Mouse (Mus musculus) right cerebral cortex, postnatal 10 days (tissue): ENCODE results near the gene Isoc2a.
A peak's percentile ranks its signal among the peaks of the same experiment; 100 is the strongest.

Source experiments
- DNase-seq, 2 experiments: peaks; one replicate each; pipeline ENCODE4 v3.0.0; 2021; ENCODE audit warnings: low spot score in 2 of 2

The Isoc2a gene

DNA sequence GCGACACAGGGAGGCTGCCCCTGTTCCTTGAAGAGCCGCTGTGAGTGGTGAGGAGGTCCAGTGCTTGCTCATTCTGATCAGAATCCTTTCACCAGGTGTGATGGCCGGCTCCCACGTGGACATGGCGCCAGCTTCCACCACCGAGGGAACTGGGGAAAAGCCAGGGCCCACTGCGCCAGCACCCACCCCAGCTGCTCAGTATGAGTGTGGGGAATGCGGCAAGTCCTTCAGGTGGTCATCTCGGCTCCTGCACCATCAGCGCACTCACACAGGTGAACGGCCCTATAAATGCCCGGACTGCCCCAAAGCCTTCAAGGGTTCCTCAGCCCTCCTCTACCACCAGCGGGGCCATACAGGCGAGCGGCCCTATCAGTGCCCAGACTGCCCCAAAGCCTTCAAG lies 41.7 kb downstream of the Isoc2a start:
- DNase-seq, result no peak

DNA sequence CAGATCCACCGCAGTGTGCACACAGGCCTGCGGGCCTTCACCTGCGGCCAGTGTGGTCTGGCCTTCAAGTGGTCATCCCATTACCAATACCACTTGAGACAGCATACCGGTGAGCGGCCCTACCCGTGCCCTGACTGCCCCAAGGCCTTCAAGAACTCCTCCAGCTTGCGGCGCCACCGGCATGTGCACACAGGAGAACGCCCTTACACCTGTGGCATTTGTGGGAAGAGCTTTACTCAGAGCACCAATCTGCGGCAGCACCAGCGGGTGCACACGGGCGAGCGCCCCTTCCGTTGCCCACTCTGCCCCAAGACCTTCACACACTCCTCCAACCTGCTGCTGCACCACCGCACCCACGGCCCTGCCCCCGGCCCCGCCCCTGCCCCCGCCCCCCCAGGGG lies 42.1 kb downstream of the Isoc2a start:
- no peak for DNase-seq

GRCm38 (mm10) chr7:4919971-4920370 lies 43.0 kb downstream of the Isoc2a start:
- DNase-seq, result no peak

GRCm38 (mm10) chr7:4920496-4920895 lies 43.5 kb downstream of the Isoc2a start:
- DNase-seq, result no peak

DNA sequence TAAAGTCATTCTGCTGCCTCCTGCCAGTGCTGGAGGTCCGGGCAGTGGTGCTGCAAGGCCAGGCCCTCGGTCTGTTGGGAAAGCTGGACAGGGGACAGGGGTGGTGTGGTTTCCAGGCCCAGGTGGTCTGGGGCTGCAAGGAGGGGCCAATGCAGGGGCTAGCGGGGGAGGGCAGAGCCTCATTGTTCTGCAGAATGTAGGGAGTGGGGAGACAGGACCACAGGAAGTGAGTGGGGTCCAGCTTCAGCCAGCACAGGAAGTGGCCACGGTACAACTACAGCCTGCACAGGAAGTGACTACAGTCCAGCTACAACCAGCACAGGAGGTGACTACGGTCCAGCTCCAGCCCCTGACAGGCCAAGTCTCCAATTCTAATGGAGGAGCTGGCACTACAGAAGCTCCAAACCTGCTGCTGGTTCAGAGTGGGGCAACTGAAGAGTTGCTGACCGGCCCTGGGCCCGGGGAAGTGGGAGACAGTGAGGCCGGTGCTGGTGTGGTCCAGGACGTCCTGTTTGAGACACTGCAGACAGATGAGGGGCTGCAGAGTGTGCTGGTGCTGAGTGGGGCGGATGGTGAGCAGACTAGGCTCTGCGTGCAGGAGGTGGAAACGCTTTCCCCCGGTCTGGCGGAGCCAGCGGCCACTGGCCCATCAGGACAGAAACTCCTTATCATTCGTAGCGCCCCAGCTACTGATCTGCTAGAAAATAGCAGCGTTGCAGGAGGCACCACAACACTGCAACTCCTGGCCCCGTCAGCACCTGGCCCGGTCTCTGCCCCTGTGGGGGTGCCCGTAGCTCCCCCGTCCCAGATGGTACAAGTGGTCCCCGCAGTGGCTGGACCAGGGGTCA lies 44.2 kb downstream of the Isoc2a start:
- DNase-seq, result peak in 1 of 2 experiments; percentile 37

DNA sequence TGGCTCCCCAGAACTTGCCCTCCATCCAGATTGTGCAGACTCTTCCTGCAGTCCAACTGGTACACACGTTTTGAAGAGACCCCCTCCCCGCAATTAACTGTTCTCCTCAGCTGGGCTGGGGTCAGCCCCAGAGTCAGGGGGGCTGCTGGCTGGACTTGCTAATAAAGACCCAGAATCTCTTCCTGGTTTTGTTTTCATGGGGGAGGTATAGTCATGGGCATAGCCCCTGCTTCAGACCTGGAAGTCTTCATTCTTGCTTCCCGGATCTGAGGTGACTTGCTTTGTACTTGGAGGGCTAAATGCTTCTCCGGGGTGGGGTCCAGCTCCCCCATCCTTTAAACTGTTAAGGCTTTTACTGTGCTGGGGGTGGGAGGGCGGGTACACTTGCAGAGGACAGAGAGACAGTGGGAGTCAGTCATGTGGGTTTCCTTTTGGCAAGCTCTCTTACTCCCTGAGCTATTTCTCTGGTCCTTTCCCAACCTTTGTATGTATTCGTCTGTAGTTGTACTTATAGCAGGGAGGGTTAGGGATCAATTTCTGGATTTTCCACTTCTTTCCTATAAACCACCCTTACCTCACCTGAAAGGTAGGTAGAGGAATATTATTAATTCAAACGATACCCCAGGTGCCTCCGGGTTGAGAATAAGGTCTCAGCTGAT lies 45.0 kb downstream of the Isoc2a start, which contains the start of gene Nat14:
Gene Nat14, plus strand, starts transcription at position 205 of the 659 bp plus-strand sequence.
- no peak for DNase-seq

DNA sequence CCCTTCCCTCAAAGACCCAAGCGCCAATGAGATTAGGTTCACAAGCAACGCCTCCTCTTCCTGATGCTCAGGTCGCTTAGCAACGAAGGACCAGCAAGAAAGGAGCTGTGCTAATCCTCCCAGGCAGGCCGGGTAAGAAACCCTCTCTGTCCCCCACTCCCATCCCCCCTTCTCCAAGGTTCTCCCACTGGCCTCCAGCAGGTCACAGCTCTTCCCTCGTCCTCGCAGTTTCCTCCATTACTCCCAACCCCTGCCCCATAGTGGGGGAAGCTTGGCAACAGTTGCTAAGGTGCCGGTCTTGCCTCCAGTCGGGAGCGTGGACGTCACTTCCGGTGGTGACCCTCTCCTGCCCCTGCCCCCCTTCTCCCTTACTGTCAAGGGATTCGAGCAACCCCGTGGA lies 45.6 kb downstream of the Isoc2a start:
- peak; percentile 94 to 96 for DNase-seq

- DNase-seq, result peak; percentile 93
Measured at GRCm38 (mm10) chr7:4922931-4923565, 46.1 kb downstream of the Isoc2a start.

- peak; percentile 75 to 76 for DNase-seq
Measured at GRCm38 (mm10) chr7:4923586-4924364, 46.8 kb downstream of the Isoc2a start.

DNA sequence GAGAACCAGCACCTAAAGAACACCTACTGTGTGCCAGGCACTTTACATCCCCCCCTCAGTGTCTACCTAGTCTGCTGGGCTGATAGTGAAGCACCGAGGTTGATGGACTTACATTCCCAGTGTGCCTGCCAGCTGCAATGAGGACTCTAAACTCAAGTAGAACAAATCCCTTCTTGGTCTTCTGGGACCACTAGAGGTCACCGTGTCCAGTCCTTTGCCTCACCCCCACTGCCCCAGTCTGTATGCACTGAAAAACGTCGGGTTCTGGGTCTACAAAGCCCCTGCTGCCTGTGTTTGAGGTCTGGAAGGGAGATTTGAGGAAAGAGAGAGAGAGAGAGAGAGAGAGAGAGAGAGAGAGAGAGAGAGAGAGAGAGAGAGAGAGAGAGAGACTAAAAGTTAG lies 47.5 kb downstream of the Isoc2a start:
- DNase-seq, result no peak

- DNase-seq, result no peak
Measured at GRCm38 (mm10) chr7:4924891-4925301, 47.9 kb downstream of the Isoc2a start.

DNA sequence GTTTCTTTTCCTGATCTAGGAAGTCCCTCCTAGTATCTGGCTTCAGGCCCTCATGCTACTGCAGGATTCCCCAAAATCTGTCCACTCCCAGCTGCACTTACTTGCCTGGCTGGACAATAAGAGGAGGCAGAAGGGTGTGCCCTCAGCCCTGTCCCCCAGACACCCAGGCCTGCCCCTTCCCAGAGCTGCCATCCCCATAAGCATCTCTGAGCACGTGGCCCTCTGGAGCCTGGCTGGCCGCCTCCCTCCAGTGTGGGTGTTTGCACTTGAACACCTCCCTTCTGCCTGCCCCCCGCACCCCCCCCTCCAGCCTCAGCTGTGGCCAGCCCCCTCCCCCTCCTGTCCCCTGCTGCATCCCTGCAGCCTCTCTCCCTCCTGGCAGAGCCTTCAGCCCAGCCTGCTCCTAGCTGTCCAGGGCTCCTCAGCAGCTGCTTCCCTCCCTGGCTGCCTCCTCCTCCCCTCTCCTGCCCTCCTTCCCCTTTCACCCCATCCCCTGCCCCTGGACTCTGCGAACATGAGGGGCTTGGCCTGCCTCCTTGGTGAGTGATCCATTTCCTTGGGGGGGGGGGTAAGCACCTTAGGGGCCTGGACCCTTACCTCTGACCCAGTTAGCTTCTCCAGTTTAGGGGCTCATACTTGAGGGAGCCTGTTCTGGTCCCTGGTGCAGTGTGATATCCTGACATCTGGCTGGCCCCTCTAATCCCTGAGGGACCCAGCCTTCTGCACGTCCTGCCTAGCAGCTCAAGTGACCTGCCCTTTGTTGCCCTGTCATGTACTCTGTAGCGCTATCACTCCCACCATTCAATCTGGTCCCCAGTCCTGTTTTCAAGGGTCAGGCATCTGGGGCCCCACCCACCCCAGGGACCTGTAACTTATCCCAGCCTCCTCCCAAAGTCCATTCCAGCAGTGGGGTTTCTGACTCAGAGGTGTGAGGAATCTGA lies 48.8 kb downstream of the Isoc2a start, which contains the start of gene Ssc5d:
Gene Ssc5d, plus strand, starts transcription at position 345 of the 941 bp plus-strand sequence.
- DNase-seq, result peak; percentile 49 to 56

DNA sequence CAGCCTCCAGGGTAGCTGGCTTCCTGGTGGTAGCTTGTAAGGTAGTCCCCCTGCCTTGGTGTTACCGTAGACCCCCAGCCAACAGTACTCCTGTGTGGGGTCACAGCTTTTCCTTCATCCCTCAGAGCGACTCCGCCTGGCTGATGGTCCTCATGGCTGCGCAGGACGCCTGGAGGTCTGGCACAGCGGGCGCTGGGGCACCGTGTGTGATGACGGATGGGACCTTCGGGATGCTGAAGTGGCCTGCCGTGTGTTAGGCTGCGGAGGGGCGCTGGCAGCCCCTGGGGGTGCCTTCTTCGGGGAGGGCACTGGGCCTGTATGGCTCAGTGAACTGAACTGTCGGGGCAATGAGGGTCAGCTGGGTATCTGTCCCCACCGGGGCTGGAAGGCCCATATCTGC lies 49.9 kb downstream of the Isoc2a start:
- no peak for DNase-seq

DNA sequence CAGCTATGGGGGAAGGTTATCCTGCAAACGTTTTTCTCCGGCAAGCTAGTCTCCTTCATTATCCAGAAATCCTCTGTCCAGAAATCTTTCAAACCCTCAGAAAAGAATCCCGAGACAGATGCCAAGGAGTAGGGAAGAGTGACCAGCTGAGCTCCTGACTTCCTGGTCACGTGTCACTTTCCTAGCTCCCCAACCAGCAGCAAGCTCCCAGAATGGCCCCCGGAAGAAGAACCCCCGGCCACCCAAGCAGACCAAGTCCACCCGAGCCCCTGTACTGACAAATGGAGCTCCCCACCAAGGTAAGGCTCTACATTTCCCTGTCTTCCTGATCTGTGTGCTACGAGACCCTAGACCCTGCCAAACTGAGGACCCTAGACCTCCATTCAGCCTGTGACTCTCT lies 50.8 kb downstream of the Isoc2a start:
- no peak for DNase-seq

DNA sequence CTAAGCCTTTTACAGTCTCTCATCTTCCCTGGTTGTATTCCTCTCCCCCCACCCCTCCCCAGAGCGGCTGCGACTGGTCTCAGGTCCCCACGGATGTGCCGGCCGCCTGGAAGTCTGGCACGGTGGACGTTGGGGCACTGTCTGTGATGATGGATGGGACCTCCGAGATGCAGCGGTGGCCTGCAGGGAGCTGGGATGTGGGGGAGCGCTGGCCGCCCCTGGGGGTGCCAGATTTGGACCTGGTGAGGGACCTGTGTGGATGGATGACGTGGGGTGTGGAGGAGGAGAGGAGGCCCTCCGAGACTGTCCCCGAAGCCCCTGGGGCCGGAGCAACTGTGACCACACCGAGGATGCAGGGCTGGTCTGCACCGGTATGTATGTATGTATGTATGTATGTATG lies 51.4 kb downstream of the Isoc2a start:
- DNase-seq, result no peak

DNA sequence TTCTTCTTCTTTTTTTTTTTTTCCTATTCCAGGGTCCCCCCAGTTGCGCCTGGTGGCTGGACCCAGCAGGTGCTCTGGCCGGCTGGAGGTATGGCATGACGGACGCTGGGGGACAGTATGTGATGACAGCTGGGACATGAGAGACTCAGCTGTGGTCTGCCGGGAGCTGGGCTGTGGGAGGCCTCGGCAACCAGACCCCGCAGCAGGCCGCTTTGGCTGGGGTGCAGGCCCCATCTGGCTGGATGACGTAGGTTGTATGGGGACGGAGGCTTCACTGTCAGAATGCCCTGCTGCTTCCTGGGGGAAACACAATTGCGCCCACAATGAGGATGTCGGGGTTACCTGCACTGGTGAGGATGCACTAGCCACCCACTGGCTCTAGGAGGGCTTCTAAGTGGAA lies 56.1 kb downstream of the Isoc2a start:
- DNase-seq, result no peak

- no peak for DNase-seq
Measured at GRCm38 (mm10) chr7:4934160-4934914, 57.4 kb downstream of the Isoc2a start.

DNA sequence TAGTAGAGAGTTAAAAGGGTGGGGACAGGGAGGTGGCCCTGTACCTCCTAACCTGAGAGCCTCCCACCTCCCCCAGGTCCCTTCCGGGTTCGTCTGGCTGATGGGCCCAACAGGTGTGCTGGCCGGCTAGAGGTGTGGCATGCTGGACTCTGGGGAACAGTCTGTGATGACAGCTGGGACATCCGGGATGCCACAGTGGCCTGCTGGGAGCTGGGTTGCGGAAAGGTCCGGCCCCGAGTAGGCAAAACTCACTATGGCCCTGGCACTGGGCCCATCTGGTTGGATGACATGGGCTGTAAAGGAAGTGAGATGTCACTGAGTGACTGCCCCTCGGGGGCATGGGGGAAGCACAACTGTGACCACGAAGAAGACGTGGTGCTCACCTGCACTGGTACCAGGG lies 59.9 kb downstream of the Isoc2a start:
- no peak for DNase-seq

DNA sequence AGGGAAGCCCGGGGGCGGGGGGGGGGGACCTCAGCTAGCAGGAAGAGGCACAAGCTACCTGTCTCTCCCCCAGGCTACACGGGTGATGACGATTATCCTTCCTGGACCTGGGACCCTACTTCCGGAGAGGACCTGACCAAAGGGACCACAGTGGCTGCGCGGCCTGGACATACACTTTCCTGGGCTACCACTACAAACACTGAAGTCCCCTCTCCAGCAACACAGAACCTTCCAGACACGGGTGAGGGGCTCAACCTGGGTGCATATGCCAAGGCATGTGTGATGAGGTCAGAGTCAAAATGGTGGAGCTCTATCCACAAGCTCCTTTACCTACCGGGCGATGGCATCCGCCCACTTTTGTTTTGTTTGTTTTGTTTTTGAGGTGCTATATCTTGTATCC lies 60.4 kb downstream of the Isoc2a start:
- DNase-seq, result no peak

- DNase-seq, result peak in 1 of 2 experiments; percentile 75
Measured at GRCm38 (mm10) chr7:4938456-4938855, 61.5 kb downstream of the Isoc2a start.
